Mouse (Mus musculus) CD8-positive naive resting alpha-beta T cell, adult 2 months (primary cell): ENCODE results near the gene Ccser2.

ENCODE experiments used
- DNase-seq, 2 experiments: peaks; one replicate each; pipeline ENCODE4 v3.0.0; 2022; ENCODE audit warnings: low read depth in 2 of 2, low spot score in 2 of 2

Gene Ccser2

DNA sequence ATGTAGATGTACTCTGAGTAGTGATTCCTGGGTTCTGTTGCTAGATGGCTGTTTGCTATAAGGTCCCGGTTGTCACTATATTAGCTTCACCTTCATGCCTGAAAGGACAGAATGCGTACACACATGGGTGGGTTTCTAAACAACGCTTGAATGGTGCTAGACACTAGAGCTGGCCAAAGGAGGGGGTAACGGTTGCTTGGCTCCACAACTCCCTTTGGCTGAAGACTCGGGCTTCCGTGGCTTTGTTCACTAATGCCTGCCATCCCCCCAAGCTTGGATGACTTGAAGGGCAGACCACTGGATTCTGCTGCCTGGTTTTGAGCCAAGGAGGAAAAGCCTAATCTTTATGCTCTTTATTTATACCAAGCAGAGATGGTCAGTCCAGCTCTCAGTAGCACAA is 98.3 kb downstream of the Ccser2 start:
- DNase-seq, result no peak

DNA sequence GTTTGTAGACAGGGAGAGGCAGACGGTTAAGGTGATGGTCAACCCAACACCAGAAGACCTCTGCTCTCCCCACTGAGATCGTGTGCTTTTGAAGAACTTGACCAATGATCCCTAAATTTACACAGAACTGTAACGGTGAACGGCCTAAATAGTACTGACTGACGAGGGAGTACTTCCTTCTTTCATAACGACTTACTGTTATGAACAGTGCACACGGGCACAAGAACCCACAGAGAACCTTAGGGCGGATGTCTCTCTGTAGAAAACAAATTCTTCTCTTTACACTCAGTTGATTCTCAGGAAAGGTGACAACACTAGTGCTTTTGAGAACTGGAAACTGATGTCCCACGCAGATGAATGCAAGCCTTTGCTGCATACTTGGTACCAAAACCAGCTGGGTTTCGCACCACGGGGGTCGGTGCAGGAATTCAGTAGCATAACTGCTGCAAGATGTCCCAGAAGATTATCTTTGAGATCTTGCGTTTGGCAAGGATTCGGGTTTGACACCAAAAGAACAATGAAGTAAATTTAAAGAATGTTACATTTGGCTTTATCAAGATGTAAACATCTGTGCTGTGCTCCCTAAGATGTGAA is 99.7 kb downstream of the Ccser2 start:
- DNase-seq, result no peak

DNA sequence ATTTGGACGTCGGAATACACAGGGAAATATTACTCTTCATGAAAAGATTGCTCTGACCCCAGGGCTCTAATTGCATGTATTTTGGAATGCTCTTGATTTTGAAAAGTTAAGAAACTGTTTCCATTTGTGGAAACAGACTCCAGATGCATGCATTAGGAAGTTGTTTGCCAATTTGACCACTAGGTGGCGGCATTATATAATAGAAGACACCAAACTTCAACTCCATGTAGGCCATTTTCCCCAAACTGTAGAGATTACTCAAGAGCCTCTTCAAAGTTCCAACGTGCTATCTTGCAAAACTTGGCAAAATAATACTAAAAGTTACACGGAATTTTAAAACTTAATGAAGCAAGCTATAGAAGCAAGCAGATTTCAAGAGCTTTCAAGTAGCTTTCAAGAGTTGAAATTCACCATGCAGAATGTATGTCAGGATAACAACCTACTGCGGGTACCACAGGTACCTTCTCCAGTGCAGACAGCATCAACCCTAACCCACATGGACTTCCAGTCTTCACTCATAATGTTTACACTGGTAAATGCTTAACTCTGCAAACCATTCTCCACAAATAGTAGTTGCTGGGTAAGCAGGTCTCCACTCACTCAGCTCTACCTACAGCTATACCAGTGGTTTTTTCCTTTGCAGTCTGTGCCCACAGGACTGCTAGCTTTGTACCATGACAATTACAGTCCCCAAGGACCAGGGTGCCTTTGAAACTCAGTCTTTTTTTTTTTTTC is 101.4 kb downstream of the Ccser2 start:
- peak; percentile 48 to 72 for DNase-seq

DNA sequence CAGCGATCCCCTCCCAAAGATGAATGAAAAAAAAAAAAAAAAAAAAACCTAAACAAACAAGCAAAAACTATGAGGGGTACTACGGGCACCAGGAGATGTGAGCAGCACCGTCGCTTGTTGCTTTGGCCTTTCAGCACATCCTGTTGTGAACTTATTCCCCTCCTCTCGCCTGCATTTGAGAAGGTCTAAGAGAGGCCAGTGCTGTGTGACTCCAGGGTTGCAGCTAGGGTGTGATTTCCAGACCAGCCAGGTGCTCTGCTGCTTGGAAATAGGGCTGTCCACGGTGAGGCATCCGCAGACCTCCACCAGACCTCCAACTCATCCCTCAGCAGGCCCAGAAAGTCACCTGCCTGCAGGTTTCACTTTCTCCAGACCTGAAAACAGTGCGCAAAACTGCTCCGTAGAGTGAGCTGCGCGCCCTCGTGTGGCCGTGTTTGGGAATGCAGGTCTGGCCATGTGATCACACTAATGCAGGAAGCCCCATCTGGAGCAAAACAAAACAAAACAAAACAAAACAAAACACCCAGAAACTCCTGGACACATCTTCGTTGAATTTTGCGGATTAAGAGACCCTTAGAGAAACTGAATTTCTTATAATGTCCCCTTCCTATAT is 104.6 kb downstream of the Ccser2 start:
- DNase-seq, result peak; percentile 90 to 94

DNA sequence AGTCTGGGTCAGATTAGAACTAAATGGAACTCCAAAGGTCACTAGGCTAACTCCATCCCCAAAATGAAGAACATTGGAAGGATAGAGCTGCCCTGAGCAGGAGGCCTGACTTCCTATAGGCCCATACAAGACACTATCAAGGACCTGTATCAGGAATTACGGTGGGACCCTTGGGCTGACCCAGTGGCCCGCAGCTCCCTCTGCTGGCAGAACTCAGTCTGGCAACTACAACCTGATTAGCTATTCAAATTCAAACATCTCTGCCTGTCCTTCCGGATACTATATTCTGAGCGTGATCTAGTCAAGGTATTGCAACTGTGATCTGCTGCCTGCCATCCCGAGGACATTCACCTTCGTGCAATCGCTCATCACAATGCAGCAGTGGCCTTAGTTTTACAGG is 106.2 kb downstream of the Ccser2 start:
- DNase-seq, result peak; percentile 18 to 54

DNA sequence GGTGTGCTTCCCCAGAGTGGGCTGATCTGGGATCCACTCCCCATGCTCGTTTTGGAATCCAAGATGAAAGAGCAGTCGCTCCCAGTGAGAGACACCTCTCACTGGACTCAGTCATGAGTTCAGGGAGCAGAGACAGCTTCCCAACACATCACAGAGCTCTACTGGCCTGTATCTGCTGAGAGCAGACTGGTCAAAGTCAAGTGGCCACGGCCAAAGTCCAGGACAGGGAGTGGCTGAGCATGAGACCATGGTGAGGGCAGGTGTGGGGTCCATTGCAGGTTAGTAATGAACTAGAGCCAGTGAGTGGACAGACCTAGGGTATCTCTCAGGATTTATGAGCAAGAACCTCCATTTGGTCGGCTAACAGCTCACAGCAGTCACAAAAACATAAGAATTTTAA is 109.6 kb downstream of the Ccser2 start:
- DNase-seq, result no peak

DNA sequence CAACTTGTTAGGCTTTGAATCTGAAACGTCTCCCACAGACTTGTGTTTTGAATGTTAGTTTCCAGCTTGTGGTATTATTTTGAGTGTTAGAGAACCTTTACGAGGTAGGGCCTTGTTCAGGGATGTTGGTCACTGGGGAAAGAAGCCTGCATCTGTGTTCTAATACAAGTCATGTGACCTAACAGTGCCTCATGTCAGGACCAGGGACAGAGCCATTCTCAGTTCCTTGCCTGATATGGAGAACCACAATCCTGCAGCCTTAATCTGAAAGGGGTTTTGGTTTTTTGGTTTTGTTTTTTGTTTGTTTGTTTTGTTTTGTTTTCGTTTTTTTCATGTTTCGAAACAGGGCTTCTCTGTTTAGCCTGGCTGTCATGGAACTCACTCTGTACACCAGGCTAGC is 115.6 kb downstream of the Ccser2 start:
- no peak for DNase-seq

DNA sequence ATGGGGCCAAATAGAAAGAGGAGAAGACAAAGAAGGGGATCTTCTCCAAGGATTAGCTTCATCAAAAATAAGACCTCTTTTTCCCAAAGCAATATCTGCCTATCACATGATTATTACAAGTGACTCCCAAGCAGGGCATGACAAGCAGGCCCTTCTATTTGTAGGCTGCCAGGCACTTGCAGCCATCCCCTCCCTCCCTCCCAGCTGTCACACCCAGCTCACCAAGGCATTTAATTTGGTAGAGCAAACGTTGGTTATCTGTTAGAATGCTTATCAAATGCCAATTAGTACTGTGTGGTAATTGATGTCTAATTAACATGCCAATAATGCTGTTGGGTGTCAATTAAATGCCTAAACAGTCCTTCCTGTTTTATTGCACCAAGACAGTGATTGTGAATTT is 119.7 kb downstream of the Ccser2 start:
- DNase-seq, result no peak
